Mouse (Mus musculus): ENCODE measurements around the gene Efl1. TPM values are rescaled to one million over a fixed set of nuclear protein-coding genes. Genes with fewer than 3 reads are reported as not detected.

The Efl1 gene
- total RNA-seq (2023) = 36.3 TPM

GRCm38 (mm10) chr7:82648353-82649080 lies at the start of gene Efl1, which contains the start of gene Saxo2:
Efl1 (plus strand) TSS chr7:82648614.
Saxo2 (minus strand) TSS chr7:82648528.

Other genes starting within 250 kb of the Efl1 start
- not detected for gene Saxo2, start 86 bp upstream of the Efl1 start, total RNA-seq (2023)
- gene Mex3b, start 218.7 kb downstream of the Efl1 start, total RNA-seq (2023) = 28.6 TPM

Measured in CD4-positive naive resting alpha-beta T cell, adult 57 days (primary cell).